Mouse (Mus musculus): ENCODE measurements around the gene Mfap4. TPM values are rescaled to one million over a fixed set of nuclear protein-coding genes. Genes with fewer than 3 reads are reported as not detected.
A peak's percentile ranks its signal among the peaks of the same experiment; 100 is the strongest.

Gene Mfap4
- polyA plus RNA-seq, 1 experiment from 2014 or later: 47.4 TPM

- Histone ChIP-seq H3K9me3 (ENCODE audit: control insufficient read depth, low read length) (no peaks in the 10 kb centered on the region), H3K36me3 (ENCODE audit: control insufficient read depth, insufficient read depth) (no peaks in the 10 kb centered on the region), H3K9ac (replicated peaks; ENCODE audit: low read depth, low read length) (0 out of 2 replicates have a peak overlapping the region, but pooled peaks have one; percentile 18), H3K4me3 (replicated peaks; ENCODE audit: low read length) (no peak overlapping the region), H3K27ac (ENCODE audit: low read length) (no peak overlapping the region), H3K27me3 (replicated peaks; ENCODE audit: control insufficient read depth, insufficient read depth, low read length) (no peaks in the 10 kb centered on the region), H3K4me1 (replicated peaks; ENCODE audit: control insufficient read depth, insufficient read depth, low read length) (peaks cover 12% of the 10 kb centered on the region), H3K4me2 (ENCODE audit: low read length) (peak overlapping the region; percentile 44; the same call in 1 of the 2 replicates)
- ATAC-seq: no peak
- 49% methylated on average over 17 of the region's 17 CpGs for WGBS
These were observed 7.4 kb upstream of the Mfap4 start for GRCm38 (mm10) chr11:61477566-61478508.

GRCm38 (mm10) chr11:61478788-61479187 is 6.4 kb upstream of the Mfap4 start:
- no peaks in the 10 kb centered on the region for H3K9me3 ChIP-seq (ENCODE audit: control insufficient read depth, low read length)
- 86% methylated on average over 4 of the region's 4 CpGs for WGBS
- no peak overlapping the region for H3K9ac ChIP-seq (replicated peaks; ENCODE audit: low read depth, low read length)
- H3K27me3 ChIP-seq (replicated peaks; ENCODE audit: control insufficient read depth, insufficient read depth, low read length): no peaks in the 10 kb centered on the region
- no peak overlapping the region for H3K4me2 ChIP-seq (ENCODE audit: low read length)
- no peak overlapping the region for H3K4me3 ChIP-seq (replicated peaks; ENCODE audit: low read length)
- peaks cover 18% of the 10 kb centered on the region for H3K4me1 ChIP-seq (replicated peaks; ENCODE audit: control insufficient read depth, insufficient read depth, low read length)
- ATAC-seq: no peak
- no peaks in the 10 kb centered on the region for H3K36me3 ChIP-seq (ENCODE audit: control insufficient read depth, insufficient read depth)
- no peak overlapping the region for H3K27ac ChIP-seq (ENCODE audit: low read length)

- 68% methylated on average over 9 of the region's 9 CpGs for WGBS
- Histone ChIP-seq H3K4me1 (replicated peaks; ENCODE audit: control insufficient read depth, insufficient read depth, low read length) (peaks cover 40% of the 10 kb centered on the region), H3K9ac (replicated peaks; ENCODE audit: low read depth, low read length) (no peak overlapping the region), H3K27me3 (replicated peaks; ENCODE audit: control insufficient read depth, insufficient read depth, low read length) (no peaks in the 10 kb centered on the region), H3K4me3 (replicated peaks; ENCODE audit: low read length) (no peak overlapping the region), H3K36me3 (ENCODE audit: control insufficient read depth, insufficient read depth) (no peaks in the 10 kb centered on the region), H3K27ac (ENCODE audit: low read length) (no peak overlapping the region), H3K9me3 (ENCODE audit: control insufficient read depth, low read length) (no peaks in the 10 kb centered on the region), H3K4me2 (ENCODE audit: low read length) (no peak overlapping the region)
- ATAC-seq: no peak
These were observed 3.8 kb upstream of the Mfap4 start for GRCm38 (mm10) chr11:61481239-61482090.

GRCm38 (mm10) chr11:61483226-61483845 is 1.9 kb upstream of the Mfap4 start:
- Histone ChIP-seq H3K4me2 (ENCODE audit: low read length) (no peak overlapping the region), H3K27me3 (replicated peaks; ENCODE audit: control insufficient read depth, insufficient read depth, low read length) (no peaks in the 10 kb centered on the region), H3K27ac (ENCODE audit: low read length) (peak overlapping the region; percentile 98), H3K9ac (replicated peaks; ENCODE audit: low read depth, low read length) (no peak overlapping the region), H3K4me1 (replicated peaks; ENCODE audit: control insufficient read depth, insufficient read depth, low read length) (peaks cover 45% of the 10 kb centered on the region), H3K9me3 (ENCODE audit: control insufficient read depth, low read length) (no peaks in the 10 kb centered on the region), H3K4me3 (replicated peaks; ENCODE audit: low read length) (no peak overlapping the region), H3K36me3 (ENCODE audit: control insufficient read depth, insufficient read depth) (peaks cover 3% of the 10 kb centered on the region)
- ATAC-seq: no peak
- 31% methylated on average over 13 of the region's 13 CpGs for WGBS

GRCm38 (mm10) chr11:61484256-61484612 is 997 bp upstream of the Mfap4 start:
- H3K36me3 ChIP-seq (ENCODE audit: control insufficient read depth, insufficient read depth): peaks cover 12% of the 10 kb centered on the region
- peaks cover 54% of the 10 kb centered on the region for H3K4me1 ChIP-seq (replicated peaks; ENCODE audit: control insufficient read depth, insufficient read depth, low read length)
- no peak overlapping the region for H3K4me3 ChIP-seq (replicated peaks; ENCODE audit: low read length)
- peak overlapping the region; percentile 98 for H3K27ac ChIP-seq (ENCODE audit: low read length)
- WGBS: 6% methylated on average over 10 of the region's 10 CpGs
- peak overlapping the region; percentile 48 for H3K9ac ChIP-seq (replicated peaks; ENCODE audit: low read depth, low read length)
- ATAC-seq: peak; percentile 12
- H3K4me2 ChIP-seq (ENCODE audit: low read length): peak overlapping the region; percentile 38
- no peaks in the 10 kb centered on the region for H3K9me3 ChIP-seq (ENCODE audit: control insufficient read depth, low read length)
- H3K27me3 ChIP-seq (replicated peaks; ENCODE audit: control insufficient read depth, insufficient read depth, low read length): no peaks in the 10 kb centered on the region

GRCm38 (mm10) chr11:61485541-61486457 is 568 bp downstream of the Mfap4 start:
- peak overlapping the region; percentile 48 for H3K9ac ChIP-seq (replicated peaks; ENCODE audit: low read depth, low read length)
- H3K27ac ChIP-seq (ENCODE audit: low read length): peak overlapping the region; percentile 98
- WGBS: 61% methylated on average over 22 of the region's 22 CpGs
- peak overlapping the region; percentile 38 for H3K4me2 ChIP-seq (ENCODE audit: low read length)
- H3K9me3 ChIP-seq (ENCODE audit: control insufficient read depth, low read length): no peaks in the 10 kb centered on the region
- H3K4me1 ChIP-seq (replicated peaks; ENCODE audit: control insufficient read depth, insufficient read depth, low read length): peaks cover 58% of the 10 kb centered on the region
- ATAC-seq: no peak
- peaks cover 21% of the 10 kb centered on the region for H3K36me3 ChIP-seq (ENCODE audit: control insufficient read depth, insufficient read depth)
- H3K4me3 ChIP-seq (replicated peaks; ENCODE audit: low read length): 0 out of 2 replicates have a peak overlapping the region, but pooled peaks have one; percentile 4
- no peaks in the 10 kb centered on the region for H3K27me3 ChIP-seq (replicated peaks; ENCODE audit: control insufficient read depth, insufficient read depth, low read length)

GRCm38 (mm10) chr11:61486458-61487219 is 1.4 kb downstream of the Mfap4 start:
- peaks cover 29% of the 10 kb centered on the region for H3K36me3 ChIP-seq (ENCODE audit: control insufficient read depth, insufficient read depth)
- no peaks in the 10 kb centered on the region for H3K27me3 ChIP-seq (replicated peaks; ENCODE audit: control insufficient read depth, insufficient read depth, low read length)
- H3K9me3 ChIP-seq (ENCODE audit: control insufficient read depth, low read length): no peaks in the 10 kb centered on the region
- H3K27ac ChIP-seq (ENCODE audit: low read length): peak overlapping the region; percentile 98; the same call in 1 of the 2 replicates
- H3K4me2 ChIP-seq (ENCODE audit: low read length): peak overlapping the region; percentile 38
- WGBS: 88% methylated on average over 14 of the region's 14 CpGs
- H3K9ac ChIP-seq (replicated peaks; ENCODE audit: low read depth, low read length): no peak overlapping the region
- H3K4me1 ChIP-seq (replicated peaks; ENCODE audit: control insufficient read depth, insufficient read depth, low read length): peaks cover 65% of the 10 kb centered on the region
- no peak overlapping the region for H3K4me3 ChIP-seq (replicated peaks; ENCODE audit: low read length)
- no peak for ATAC-seq

GRCm38 (mm10) chr11:61487401-61487800 is 2.2 kb downstream of the Mfap4 start:
- H3K27ac ChIP-seq (ENCODE audit: low read length): peak overlapping the region; percentile 53; the same call in 1 of the 2 replicates
- H3K4me3 ChIP-seq (replicated peaks; ENCODE audit: low read length): no peak overlapping the region
- peaks cover 69% of the 10 kb centered on the region for H3K4me1 ChIP-seq (replicated peaks; ENCODE audit: control insufficient read depth, insufficient read depth, low read length)
- H3K36me3 ChIP-seq (ENCODE audit: control insufficient read depth, insufficient read depth): peaks cover 34% of the 10 kb centered on the region
- no peaks in the 10 kb centered on the region for H3K27me3 ChIP-seq (replicated peaks; ENCODE audit: control insufficient read depth, insufficient read depth, low read length)
- 30% methylated on average over 2 of the region's 2 CpGs for WGBS
- no peak for ATAC-seq
- no peak overlapping the region for H3K9ac ChIP-seq (replicated peaks; ENCODE audit: low read depth, low read length)
- H3K4me2 ChIP-seq (ENCODE audit: low read length): no peak overlapping the region
- no peaks in the 10 kb centered on the region for H3K9me3 ChIP-seq (ENCODE audit: control insufficient read depth, low read length)

Measured in forebrain, embryonic 16.5 days (tissue).